Mouse (Mus musculus) subcutaneous adipose tissue, adult 2 months (tissue): Measurements from ENCODE around the gene Serpina9. TPM values are rescaled to one million over a fixed set of nuclear protein-coding genes. Genes with fewer than 3 reads are reported as not detected.

Experiments used
- polyA plus RNA-seq: library from polyadenylated mRNA; depleted of rRNA; stranded (reverse); fragments of >200 nt; gene quantifications from 2 replicates; pipeline ENCODE4 v1.2.3, GENCODE M21; 2012; ENCODE audit warnings: low replicate concordance; rRNA removed

Gene Serpina9
- 0.76 TPM in 1 of 2 replicates, not detected in the other for polyA plus RNA-seq

DNA sequence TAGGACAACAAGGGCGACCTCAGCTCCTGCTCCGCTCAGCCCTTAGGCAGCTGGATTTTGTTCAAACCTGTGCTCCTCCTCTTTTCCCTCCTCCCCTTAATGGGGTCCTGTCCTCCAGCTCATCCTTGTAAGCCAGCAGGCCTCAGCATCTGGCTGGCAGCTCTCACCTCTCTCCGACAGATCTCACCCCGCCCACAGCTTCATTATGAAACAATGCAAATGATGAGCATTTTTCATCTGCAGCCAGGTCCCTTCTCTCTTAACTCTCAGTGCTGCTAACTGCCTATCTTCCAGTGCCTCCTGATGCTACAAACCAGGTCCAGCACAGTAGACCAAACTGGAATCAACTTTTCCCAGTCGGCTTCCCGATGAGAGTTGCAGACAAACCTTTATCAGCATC, at the start of gene Serpina9:
Gene Serpina9, minus strand, starts transcription at position 136 of the 400 bp plus-strand sequence.

DNA sequence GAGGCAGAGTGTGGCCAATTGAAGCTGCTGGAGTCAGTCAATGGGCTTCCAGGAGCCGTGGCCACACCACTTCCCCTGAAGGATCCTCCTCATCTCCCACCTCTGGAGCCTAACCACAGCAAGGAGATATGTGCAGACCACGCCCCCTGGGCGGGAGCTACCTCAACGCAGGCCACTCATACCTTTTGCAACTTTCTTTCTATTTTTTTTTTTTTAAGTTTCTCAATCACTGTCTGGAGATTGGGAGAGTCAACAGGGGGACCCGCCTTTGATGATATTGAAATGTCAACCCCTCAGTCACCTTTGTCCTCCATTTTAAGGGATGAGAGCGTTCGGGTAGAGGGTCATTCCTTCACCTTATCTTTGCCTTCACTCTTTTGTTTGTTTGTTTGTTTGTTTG, 30.8 kb upstream of the Serpina9 start, which contains the start of gene Serpina12:
Gene Serpina12, minus strand, starts transcription at position 101 of the 400 bp plus-strand sequence.

DNA sequence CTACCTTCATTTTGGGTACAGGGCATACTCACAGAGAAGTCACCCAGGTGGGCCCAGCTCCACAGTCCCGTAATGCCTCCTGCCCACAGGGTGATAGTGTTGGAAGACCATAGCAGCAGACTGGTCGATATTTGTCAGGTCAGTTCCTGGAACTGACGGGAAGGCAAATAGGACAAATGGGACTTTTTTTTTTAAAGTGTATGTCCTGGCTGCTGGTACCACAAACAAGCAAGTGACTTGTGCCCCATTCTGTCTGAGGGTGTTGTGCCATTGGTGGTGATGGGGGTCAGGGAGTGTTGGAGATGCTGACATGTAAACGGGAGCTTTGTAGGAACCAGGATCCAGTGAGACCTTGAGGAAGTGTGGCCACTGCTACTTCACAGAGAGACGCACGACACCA, 23.7 kb downstream of the Serpina9 start, which contains the start of gene Serpina11:
Gene Serpina11, minus strand, starts transcription at position 101 of the 400 bp plus-strand sequence.

DNA sequence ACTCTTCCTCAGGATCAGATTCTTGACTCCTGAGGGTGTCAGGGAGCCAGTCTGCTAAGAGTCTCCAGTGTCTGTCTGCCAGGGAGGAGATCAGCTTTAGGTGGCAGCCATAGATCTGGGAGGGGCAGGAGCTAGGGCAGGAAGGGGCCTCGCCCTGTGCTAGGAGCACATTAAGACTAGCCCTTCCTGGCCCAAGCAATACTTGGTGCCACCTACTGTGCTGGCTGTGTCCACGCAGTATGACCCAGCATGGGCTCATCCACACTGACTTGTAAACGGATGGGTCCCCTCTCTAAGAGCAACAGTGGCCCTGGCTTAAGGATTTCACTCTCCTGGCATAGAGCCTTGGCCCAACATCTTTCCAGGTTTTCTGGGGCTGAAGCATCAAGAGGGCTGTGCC, 54.8 kb downstream of the Serpina9 start, which contains the start of gene Serpina1e:
Gene Serpina1e, minus strand, starts transcription at position 178 of the 400 bp plus-strand sequence.

Other genes with a start within 250 kb of the Serpina9 start
- gene Serpina1d, start 240.2 kb downstream of the Serpina9 start, polyA plus RNA-seq = 2.2 TPM in 2 replicates
- 3.1 and 102 TPM in 2 replicates for gene Serpina1b, start 183.4 kb downstream of the Serpina9 start, polyA plus RNA-seq
- gene Serpina1a, start 150.2 kb downstream of the Serpina9 start, polyA plus RNA-seq = 2.2 and 41.6 TPM in 2 replicates
- 1.8 and 16.9 TPM in 2 replicates for gene Serpina1c, start 108.9 kb downstream of the Serpina9 start, polyA plus RNA-seq
- 0.70 and 44.0 TPM in 2 replicates for gene Serpina1e, start 54.8 kb downstream of the Serpina9 start, polyA plus RNA-seq
- 0.10 and 0.59 TPM in 2 replicates for gene Serpina11, start 23.8 kb downstream of the Serpina9 start, polyA plus RNA-seq
- 0.10 TPM in 1 of 2 replicates, not detected in the other for gene Serpina12, start 30.7 kb upstream of the Serpina9 start, polyA plus RNA-seq
- 0.10 TPM in 1 of 2 replicates, not detected in the other for gene Serpina5, start 87.4 kb upstream of the Serpina9 start, polyA plus RNA-seq
- gene Serpina3a, start 99.0 kb upstream of the Serpina9 start, polyA plus RNA-seq = 0.29 TPM in 1 of 2 replicates, not detected in the other
- 1.4 TPM in 2 replicates for gene Serpina3b, start 114.2 kb upstream of the Serpina9 start, polyA plus RNA-seq
- gene Serpina3c, start 140.1 kb upstream of the Serpina9 start, polyA plus RNA-seq = 48.3 and 196 TPM in 2 replicates
- 0.32 and 0.99 TPM in 2 replicates for gene Serpina3f, start 200.8 kb upstream of the Serpina9 start, polyA plus RNA-seq
- gene Serpina3g, start 222.5 kb upstream of the Serpina9 start, polyA plus RNA-seq = 4.3 and 12.5 TPM in 2 replicates
- gene Serpina3i, start 249.4 kb upstream of the Serpina9 start, polyA plus RNA-seq = 0.14 and 0.19 TPM in 2 replicates